Mouse (Mus musculus): Measurements from ENCODE around the gene Lyl1. TPM values are rescaled to one million over a fixed set of nuclear protein-coding genes. Genes with fewer than 3 reads are reported as not detected.

Lyl1 gene
- polyA plus RNA-seq, 1 experiment, result 20.2 TPM

- WGBS, result under 1% methylated on average over 37 of the region's 37 CpGs
- peak within 1 kb of the TSS; percentile 79 for H3K4me3 ChIP-seq (replicated peaks; ENCODE audit: extremely low read depth, low read depth, low read length)
- TF ChIP-seq POLR2A (IDR thresholded peaks at IDR 0.05; ENCODE audit: borderline replicate concordance, extremely low read depth, low read depth, low read length) (no peak), CTCF (IDR thresholded peaks at IDR 0.05; ENCODE audit: insufficient read depth, low read length) (no peak)
- peaks cover 15% of the 10 kb centered on the region for H3K4me1 ChIP-seq (ENCODE audit: control insufficient read depth, insufficient read depth, low read length)
- peak; percentile 83 for DNase-seq
Observed at GRCm38 (mm10) chr8:84687705-84688100, 13.6 kb upstream of the Lyl1 start, which contains the start of gene Nacc1. TSS of gene Nacc1 (minus strand) at chr8:84687862.

GRCm38 (mm10) chr8:84689091-84689915 is 12.0 kb upstream of the Lyl1 start:
- no peak for TF ChIP-seq CTCF (IDR thresholded peaks at IDR 0.05; ENCODE audit: insufficient read depth, low read length)
- TF ChIP-seq POLR2A (IDR thresholded peaks at IDR 0.05; ENCODE audit: borderline replicate concordance, extremely low read depth, low read depth, low read length), result peak; percentile 48; the same call in 1 of the 2 replicates
- peak; percentile 90 for DNase-seq
- under 1% methylated on average over 47 of the region's 47 CpGs for WGBS

DNA sequence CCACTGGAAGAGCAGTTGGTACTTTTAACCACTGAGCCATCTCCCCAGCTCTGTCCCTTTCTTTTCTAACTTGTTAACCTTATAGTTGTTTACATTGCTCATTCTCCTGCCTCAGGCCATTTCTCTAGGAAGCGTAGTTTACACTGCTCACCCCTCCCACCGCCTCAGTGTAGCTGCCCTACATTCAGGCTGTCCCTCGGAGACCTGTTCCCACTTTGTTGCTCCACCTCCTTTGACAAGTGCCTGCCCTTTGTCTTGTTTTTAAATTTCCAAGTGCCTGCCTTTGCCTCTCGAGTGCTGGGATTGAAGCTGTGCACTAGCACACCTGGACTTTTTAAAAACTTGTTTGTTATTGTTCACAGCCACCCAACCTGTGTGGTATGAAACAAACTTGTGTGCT is 7.9 kb upstream of the Lyl1 start:
- no peak overlapping the region for H3K4me3 ChIP-seq (replicated peaks; ENCODE audit: extremely low read depth, low read depth, low read length)
- 46% methylated on average over 4 of the region's 4 CpGs for WGBS
- no peak for DNase-seq
- no peak for TF ChIP-seq CTCF (IDR thresholded peaks at IDR 0.05; ENCODE audit: insufficient read depth, low read length)
- H3K4me1 ChIP-seq (ENCODE audit: control insufficient read depth, insufficient read depth, low read length), result peaks cover 11% of the 10 kb centered on the region

More at GRCm38 (mm10) chr8:84689091-84689915, 12.0 kb upstream of the Lyl1 start:
- peak overlapping the region; percentile 62 for H3K4me3 ChIP-seq (replicated peaks; ENCODE audit: extremely low read depth, low read depth, low read length)
- H3K4me1 ChIP-seq (ENCODE audit: control insufficient read depth, insufficient read depth, low read length), result peaks cover 15% of the 10 kb centered on the region

GRCm38 (mm10) chr8:84695140-84695539 is 6.1 kb upstream of the Lyl1 start:
- 87% methylated on average over 6 of the region's 6 CpGs for whole genome bisulfite sequencing
- no peak for TF ChIP-seq POLR2A (IDR thresholded peaks at IDR 0.05; ENCODE audit: borderline replicate concordance, extremely low read depth, low read depth, low read length)
- no peak for TF ChIP-seq CTCF (IDR thresholded peaks at IDR 0.05; ENCODE audit: insufficient read depth, low read length)
- no peak for DNase-seq
- Histone ChIP-seq H3K4me3 (replicated peaks; ENCODE audit: extremely low read depth, low read depth, low read length) (no peak overlapping the region), H3K4me1 (ENCODE audit: control insufficient read depth, insufficient read depth, low read length) (peaks cover 16% of the 10 kb centered on the region)

- TF ChIP-seq CTCF (IDR thresholded peaks at IDR 0.05; ENCODE audit: insufficient read depth, low read length) (no peak), POLR2A (IDR thresholded peaks at IDR 0.05; ENCODE audit: borderline replicate concordance, extremely low read depth, low read depth, low read length) (no peak)
- DNase-seq, result no peak
- Histone ChIP-seq H3K4me1 (ENCODE audit: control insufficient read depth, insufficient read depth, low read length) (peaks cover 23% of the 10 kb centered on the region), H3K4me3 (replicated peaks; ENCODE audit: extremely low read depth, low read depth, low read length) (no peak overlapping the region)
- WGBS, result 82% methylated on average over 14 of the region's 14 CpGs
Observed at GRCm38 (mm10) chr8:84697166-84698130, 3.8 kb upstream of the Lyl1 start.

GRCm38 (mm10) chr8:84698288-84698687 is 3.0 kb upstream of the Lyl1 start:
- TF ChIP-seq CTCF (IDR thresholded peaks at IDR 0.05; ENCODE audit: insufficient read depth, low read length), result no peak
- TF ChIP-seq POLR2A (IDR thresholded peaks at IDR 0.05; ENCODE audit: borderline replicate concordance, extremely low read depth, low read depth, low read length), result no peak
- WGBS, result 72% methylated on average over 5 of the region's 5 CpGs
- no peak overlapping the region for H3K4me3 ChIP-seq (replicated peaks; ENCODE audit: extremely low read depth, low read depth, low read length)
- H3K4me1 ChIP-seq (ENCODE audit: control insufficient read depth, insufficient read depth, low read length), result peaks cover 26% of the 10 kb centered on the region
- no peak for DNase-seq

DNA sequence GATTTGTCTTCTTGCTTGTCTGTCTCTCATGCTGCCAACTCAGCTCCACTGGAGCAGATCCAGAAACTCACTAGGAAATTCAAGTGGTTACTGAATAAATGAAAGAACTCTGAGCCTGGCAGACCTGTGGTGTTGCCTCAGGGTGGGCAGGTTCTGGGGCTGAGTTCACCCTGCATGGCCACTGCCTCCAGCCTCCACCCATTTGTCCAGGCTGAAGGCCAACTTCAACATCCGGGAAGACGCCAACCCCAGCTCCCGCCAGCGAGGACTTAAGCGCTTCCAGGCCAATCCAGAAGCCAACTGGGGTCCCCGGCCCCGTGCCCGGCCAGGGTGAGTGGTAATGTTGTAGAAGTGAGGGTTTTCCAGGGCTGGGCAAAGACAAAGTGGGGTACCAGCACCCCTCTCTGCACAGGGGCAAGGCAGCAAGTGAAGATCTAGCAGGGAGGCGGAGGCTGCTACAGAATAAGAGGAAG is 2.3 kb upstream of the Lyl1 start:
- DNase-seq, result peak; percentile 76
- H3K4me3 ChIP-seq (replicated peaks; ENCODE audit: extremely low read depth, low read depth, low read length), result peak overlapping the region; percentile 60
- peaks cover 30% of the 10 kb centered on the region for H3K4me1 ChIP-seq (ENCODE audit: control insufficient read depth, insufficient read depth, low read length)
- peak; percentile 38; the same call in 1 of the 2 replicates for TF ChIP-seq POLR2A (IDR thresholded peaks at IDR 0.05; ENCODE audit: borderline replicate concordance, extremely low read depth, low read depth, low read length)
- TF ChIP-seq CTCF (IDR thresholded peaks at IDR 0.05; ENCODE audit: insufficient read depth, low read length), result no peak
- 24% methylated on average over 9 of the region's 9 CpGs for WGBS

GRCm38 (mm10) chr8:84699861-84700322 is 1.4 kb upstream of the Lyl1 start:
- peaks cover 33% of the 10 kb centered on the region for H3K4me1 ChIP-seq (ENCODE audit: control insufficient read depth, insufficient read depth, low read length)
- peak; percentile 35; the same call in 1 of the 2 replicates for TF ChIP-seq POLR2A (IDR thresholded peaks at IDR 0.05; ENCODE audit: borderline replicate concordance, extremely low read depth, low read depth, low read length)
- peak; percentile 80 for TF ChIP-seq CTCF (IDR thresholded peaks at IDR 0.05; ENCODE audit: insufficient read depth, low read length)
- WGBS, result 28% methylated on average over 7 of the region's 7 CpGs
- no peak overlapping the region for H3K4me3 ChIP-seq (replicated peaks; ENCODE audit: extremely low read depth, low read depth, low read length)
- DNase-seq, result peak; percentile 64

DNA sequence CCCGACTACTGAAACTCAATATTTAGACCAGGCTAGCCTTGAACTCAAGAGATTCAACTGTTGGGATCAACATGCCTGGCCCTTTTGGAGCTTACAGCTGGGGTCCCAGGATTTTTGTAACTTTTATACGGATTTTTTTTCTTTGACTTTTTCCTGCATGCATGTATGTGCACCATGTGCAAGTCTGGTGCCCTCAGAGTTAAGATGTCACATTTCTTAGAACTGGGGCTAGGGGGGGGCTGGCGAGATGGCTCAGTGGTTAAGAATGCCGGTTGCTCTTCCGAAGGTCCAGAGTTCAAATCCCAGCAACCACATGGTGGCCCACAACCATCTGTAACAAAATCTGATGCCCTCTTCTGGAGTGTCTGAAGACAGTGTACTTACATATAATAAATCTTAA is 731 bp upstream of the Lyl1 start:
- WGBS, result 55% methylated on average over 5 of the region's 5 CpGs
- no peak for DNase-seq
- TF ChIP-seq POLR2A (IDR thresholded peaks at IDR 0.05; ENCODE audit: borderline replicate concordance, extremely low read depth, low read depth, low read length) (no peak), CTCF (IDR thresholded peaks at IDR 0.05; ENCODE audit: insufficient read depth, low read length) (no peak)
- Histone ChIP-seq H3K4me1 (ENCODE audit: control insufficient read depth, insufficient read depth, low read length) (peaks cover 36% of the 10 kb centered on the region), H3K4me3 (replicated peaks; ENCODE audit: extremely low read depth, low read depth, low read length) (no peak overlapping the region)
